Mouse (Mus musculus) lung, postnatal 10 days (tissue): Measurements from ENCODE around the gene 9430015G10Rik.
A peak's percentile ranks its signal among the peaks of the same experiment; 100 is the strongest.

Experiments used
- DNase-seq: peaks from one replicate; pipeline ENCODE4 v3.0.0; 2021

The 9430015G10Rik gene

DNA sequence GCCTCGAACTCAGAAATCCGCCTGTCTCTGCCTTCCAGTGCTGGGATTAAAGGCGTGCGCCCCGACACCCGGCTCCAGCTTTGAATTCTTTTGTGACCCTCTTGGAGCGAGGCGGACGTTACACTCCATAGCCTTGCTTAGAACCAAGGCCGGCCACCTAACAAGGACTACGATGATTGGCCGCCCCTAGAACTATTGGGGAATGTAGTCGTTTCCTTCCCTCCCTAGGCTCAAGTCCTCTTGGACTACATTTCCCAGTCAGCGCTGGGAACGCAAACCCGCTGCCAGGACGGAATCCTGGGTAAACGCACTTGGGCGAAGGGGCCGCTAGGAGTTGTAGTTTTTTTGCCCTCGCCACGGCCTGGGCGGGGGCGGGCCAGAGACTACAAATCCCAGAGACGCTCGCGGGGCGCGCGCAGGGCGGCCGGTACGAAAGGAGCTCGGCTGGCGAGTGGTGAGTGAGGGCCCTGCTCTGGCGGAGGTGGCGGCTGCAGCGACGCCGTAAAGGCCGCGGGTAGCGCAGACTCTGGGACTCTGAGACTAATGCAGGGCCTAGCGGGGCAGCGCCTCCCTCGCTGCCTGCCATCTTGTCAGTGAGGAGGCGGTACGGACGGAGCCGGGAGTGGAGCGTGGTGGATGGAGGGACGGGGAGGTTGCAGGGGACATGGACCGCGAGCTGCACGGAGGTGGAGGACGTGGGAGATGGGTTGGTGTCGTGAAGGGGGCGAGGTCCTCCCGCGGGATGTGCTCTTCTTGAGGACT lies at the start of gene 9430015G10Rik:
TSS of gene 9430015G10Rik (plus strand) at position 413 of the 762 bp plus-strand sequence.
- peak; percentile 99 for DNase-seq

DNA sequence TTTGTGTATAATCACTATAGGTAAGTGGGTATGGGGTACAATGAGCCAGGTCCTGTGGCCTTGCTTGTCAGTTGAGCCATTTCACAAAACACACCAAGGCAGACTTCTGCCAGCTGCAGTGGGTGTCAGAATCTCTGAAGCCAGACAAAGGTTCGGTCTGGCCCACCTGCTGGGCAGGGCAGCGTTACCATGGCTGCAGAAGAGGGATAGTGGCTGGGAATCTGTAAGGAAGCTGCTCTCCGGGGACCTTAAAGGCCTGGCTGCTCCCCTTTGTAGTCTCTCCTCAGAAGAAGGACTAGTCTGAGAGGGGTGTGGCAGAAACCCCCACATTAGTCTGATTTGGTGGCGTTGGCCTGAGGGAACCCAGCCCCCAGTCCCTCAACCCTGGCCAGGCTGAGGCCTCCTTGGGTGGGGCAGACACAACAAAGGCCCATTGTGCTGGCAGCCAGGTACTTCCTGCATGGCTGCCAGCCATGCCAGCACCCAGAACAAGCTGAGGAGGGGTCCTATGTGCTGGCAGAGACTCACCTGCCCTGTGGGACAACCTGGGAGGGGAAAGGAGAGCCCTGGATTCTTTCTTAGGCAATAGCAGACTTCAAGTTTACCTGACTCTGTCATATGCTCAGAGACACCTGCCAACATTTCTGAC lies 45.8 kb upstream of the 9430015G10Rik start:
- no peak for DNase-seq

DNA sequence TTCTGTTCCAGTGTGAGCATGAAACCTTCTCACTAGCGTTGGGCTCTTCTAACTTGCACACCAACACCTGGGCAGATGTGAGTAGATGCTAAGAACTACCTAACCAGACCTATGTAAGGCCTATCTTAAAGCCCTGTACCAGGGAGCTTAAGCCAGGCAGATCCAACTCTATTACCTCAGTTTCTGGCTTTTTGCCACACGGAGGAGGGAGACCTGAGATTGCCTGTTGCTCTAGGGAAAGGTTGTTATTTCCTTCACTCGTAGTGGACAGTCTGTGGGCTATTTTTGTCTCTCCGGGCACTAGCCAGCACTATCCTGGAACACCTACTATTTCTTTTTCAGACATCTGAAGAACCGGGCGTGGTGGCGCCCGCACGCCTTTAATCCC lies 45.3 kb upstream of the 9430015G10Rik start:
- no peak for DNase-seq

DNA sequence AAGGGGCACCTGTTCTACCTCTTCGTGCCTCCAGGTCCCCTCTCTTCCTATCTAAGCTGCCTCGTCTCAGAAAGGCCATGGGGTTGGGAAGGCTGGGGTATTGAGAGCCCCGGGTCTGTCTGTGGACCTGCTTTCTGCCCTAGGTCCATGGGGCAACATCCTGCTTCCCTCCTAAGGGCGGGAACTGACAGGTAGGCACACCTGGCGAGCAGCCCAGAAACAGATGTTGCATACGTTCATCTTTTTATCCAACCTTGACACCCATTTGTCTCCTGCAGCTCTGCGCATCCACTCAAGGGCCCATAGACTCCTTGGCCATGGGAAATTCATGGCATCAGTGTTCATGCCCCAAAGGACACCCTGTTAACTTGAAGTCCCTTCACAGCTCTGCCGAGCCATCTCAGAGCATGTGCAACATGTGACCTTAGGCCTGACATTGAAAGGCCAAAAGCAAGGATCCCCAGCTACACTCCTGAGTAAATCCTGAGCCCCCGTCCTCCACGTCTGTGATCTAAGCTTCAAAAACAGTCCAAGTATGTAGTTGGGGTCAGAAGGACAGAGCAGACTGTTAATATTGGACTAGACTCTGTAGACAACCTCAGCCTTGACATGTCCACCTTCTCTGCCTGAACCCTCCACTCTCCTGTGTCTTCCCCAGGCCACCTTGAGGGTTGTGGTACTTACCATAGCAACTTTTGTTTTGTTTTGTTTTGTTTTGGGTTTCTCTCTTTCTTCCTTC lies 44.5 kb upstream of the 9430015G10Rik start:
- no peak for DNase-seq

DNA sequence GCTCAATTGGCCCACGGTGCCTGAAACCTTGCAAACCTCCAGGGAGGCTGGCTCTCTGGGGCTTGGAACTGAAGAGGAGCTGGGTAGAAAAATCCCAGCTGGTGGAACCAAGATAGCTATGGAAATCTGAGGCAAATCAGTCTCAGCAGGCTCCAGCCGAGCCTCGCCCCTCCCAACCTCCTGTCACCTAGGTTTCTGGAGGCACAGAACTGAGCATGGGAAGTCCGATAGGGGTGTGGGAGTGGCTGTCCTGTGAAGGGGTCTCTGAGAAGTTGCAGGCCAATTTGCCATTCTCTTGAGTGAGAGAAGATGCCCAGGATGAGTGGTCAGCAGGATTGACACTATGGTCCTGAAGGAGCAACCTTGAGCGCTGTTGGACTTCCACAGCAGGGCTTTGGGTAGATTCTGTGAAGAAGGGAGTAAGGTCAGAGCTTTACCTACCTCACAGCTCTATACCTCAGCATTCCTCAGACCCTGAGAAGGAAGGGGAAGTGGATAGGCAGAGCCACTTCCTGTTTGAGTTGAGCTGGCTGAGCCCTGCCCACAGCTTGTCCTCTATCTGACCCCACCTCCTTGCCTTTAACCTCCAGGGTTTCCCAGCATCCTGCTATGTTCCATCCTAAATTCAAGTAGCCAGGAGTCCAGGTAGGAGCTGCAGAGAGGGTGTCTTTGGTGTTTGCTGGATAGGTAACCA lies 42.4 kb upstream of the 9430015G10Rik start:
- peak; percentile 29 for DNase-seq

DNA sequence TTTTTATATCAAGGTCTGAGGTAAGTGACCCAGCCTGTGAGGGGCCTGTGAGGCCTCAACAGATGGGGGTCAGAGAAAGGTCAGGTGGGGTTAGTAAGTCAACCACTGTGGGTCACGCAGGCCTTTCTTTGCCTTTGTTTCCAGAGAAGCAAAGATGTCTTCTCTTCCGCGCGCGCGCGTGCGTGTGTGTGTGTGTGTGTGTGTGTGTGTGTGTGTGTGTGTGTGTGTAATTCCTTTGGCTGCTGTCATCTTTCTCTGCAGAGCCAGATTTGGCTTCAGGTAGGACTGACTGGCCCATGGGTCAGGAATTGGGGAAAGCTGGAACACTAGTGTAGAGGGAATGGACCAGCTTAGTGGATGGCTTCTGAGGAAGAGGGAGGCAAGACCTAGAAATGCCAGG lies 40.1 kb upstream of the 9430015G10Rik start:
- no peak for DNase-seq

DNA sequence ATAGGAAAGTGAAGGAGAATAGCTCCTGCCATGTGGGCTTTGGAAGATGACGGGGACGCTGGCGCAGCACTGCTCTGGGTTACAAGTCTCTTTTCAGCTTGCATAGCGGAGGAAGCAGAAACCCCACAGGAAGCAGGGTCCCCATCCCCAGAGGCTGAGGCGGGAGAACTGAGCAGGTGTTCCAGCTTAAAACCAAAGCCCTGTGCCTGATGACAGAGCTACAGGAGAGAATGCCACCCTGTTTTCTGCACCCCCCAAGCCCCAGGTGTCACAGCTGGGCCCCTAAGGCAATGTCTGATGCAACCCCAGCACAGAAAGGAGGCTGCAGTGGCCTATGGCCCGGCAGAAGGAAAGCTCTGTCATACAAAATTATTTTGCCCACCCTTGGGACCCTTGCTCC lies 39.5 kb upstream of the 9430015G10Rik start:
- DNase-seq: no peak

DNA sequence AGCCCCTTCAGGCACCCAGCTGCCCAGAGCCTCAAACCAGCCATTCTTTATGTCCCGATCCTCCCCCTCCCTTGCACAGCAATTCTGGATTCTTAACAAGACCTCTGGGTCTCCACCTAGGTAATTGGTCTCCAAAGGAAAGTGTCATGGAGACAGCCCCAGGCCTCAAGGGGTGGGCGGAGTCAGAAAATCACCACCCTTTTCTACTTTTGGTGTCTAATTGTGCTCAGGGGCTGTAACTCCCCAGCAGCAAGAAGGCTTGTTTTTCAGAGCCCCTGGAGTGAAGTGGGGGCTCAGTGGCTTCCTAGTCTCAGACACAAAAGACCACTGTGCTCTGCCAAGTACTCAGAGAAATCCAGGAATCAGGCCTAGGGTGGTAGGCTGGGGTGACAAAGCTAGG lies 39.1 kb upstream of the 9430015G10Rik start:
- DNase-seq: no peak

DNA sequence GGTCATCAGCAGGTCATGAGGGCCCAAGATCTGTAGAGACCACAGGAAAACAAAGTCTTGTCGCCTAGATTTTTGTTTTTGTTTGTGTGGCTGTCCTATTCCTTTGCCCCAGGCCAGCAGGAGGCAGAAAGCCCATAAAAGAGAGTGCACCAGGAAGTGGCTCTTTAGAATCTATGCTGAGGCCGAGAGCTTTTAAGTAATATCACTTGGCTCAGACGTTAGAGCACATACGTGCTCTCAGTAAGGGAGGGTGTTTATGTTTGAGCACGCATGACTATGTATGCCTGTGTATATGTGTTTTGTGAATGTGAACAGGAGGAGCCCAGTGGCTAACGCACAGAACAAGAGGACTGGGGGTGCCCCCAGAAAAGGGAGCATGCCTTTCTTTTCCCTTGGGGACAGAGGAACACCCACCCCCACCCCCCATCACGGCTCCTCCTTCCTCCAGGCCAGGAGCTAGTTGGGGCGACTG lies 32.8 kb upstream of the 9430015G10Rik start:
- DNase-seq: no peak

DNA sequence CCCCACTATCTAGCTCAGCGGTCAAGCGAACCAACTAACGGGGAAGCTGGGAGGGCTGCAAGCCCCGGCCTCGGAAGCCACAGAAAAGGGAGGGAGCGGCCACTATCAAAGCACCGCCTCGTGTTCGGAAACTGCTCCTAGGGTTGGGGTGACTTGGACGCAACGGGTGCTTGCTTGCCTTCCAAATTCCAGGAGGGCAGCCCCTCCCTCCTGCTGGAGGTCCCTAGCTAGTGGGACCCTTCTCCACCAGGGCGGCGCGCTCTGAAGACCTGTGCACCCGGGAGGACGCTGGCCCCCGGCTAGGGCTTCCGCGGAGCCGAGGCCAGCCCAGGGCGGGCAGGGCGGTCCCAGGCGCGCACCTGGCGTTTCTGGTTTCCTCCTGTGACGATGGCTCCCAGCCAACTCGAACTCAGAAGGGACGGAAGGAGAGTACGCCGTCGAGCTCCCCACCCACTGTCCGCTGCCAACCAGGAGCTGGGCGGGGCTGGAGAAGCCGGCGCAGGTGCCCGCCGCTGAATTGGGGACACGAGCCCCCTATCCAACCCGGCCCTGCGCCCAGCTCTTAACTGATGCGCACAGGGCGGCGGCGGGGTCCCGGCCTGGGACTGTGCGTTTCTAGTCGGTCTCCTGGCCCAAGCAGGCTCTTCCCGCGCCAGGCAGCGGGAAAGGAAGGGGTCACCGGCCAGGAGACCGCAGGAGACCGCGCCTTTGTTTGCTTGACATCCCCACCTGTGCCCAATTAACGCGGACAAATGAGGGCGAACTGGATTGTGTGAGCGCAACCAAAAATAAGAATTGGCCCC lies 32.1 kb upstream of the 9430015G10Rik start:
- peak; percentile 83 for DNase-seq

DNA sequence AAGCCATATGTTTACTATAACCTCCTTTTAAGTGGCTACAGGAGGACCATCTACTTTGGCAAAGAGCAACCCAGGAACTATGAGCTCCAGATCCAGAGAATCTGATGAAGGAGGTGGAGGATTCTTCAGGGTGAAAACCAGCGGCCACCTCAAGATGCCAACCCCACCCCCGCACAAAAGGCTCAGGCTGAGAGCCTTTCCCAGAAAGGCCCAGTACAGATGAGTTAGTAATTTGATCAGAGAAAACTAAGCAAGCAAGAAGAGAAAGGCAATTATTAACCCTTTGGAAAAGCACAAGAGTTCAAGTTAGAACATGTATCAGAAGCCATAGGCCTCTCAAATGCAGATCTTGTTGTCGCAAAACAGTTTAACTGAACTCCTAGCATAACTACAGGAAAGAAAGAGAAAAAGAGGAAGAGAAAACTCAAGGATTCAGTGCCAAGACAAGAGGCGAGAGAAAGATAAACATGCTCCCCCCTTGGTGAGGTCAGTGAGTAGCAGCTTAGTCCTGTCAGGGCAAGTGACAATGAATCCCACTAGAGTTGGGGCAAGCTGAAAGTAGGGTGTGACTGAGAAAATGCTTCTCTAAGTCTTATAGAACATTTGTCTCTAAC lies 27.1 kb upstream of the 9430015G10Rik start:
- DNase-seq: no peak

DNA sequence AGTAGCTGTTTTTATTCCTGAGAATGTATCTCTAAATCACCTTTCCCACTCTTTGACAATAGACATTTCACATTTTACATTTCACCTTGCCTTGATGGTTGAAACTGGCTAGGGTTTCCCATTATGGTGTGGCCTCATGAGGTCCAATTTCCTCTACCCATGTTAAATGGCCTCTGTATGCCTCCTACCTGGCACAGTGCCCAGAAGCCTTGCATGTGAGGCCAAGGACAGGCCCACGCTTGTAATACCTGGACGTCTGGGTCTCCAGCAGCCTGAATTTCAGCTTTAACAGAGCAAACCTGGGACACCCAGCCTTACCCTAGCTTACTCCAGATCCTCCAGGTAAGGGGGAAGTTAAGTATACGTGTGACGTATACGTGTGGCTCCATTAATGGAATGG lies 26.4 kb upstream of the 9430015G10Rik start:
- peak; percentile 35 for DNase-seq

DNA sequence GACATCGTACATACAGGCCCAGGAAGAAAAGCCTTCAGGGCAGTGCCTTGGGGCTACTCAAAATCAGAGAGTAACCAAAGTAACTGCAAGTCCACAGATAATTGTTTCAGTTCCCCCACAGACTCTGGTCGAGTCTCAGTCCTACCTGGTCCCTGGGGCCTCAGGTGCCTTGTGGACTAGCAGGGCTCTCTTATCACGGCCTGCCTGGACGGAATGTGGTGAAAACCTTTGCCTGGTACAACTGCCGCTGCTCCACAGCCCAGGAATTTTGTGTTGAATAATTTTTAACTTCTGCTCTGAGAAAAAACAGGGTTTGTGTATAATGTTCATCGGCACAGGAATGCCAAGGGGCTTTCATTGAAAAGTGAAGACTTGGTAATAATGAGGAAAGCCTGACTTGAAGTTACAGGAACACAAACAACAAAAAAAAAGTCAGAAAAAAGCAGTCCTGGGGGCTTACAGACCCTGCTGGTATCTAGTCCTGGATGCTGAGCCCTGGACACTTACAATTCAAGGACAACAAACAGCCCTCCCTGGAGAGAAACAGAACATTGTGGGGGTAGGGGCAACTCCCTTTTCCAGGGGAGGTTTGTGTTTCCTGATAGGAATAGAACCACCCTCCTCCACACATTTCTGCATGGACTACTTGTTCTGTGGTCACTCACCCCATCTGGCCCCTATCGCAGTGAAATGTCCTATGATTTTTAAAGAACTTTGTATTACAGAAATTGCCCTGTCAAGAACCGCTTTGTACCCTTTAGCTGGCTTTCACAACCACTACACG lies 25.5 kb upstream of the 9430015G10Rik start:
- no peak for DNase-seq

DNA sequence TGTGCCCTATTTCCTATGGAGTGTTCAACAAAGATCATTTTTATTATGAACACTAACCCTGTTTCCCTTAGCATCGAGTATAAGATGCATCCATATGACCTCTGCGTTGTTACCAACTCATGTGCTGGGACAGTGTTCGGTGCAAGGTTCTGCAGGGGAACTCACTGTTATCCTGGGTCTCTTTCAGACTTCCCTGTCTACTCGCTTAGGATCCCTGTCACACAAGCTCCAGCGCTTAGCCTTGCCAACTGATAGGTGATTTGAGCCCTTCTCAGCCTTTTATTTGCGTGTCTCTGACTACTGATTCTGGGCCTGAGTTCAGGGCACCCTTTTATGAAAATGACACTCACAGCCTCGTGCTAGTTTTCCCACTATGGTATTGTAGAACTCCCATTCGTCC lies 24.5 kb upstream of the 9430015G10Rik start:
- DNase-seq: no peak

DNA sequence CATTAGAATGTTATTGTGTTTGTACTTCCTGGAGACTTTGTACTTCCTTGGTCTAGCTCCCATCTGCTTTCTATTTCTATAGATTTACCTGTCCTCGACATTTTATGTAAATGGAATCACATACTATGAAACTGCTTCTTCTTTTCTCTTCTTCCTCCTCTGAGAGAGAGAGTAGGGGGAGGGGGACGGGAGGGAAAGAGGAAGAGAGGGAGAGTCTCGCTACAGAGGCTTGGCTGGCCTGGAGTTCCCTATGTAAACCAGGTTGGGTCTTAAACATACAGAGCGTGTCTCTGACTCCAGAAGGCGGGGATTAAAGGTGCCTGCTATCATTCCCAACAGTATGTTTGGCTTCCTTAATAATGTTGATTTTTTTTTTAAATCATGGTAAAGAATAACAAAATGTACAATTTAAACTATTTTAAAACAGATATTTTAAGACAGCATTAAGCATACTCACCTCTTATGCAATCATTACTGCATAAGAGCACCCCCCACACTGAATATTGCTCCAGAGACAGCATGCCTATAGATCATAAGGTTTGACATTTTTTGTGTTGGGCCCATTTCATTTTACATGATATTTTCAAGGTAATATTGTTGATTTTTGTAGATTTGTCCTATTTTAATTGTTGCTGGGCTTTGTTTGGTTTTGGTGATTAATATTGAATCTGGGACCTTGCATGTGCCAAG lies 22.2 kb upstream of the 9430015G10Rik start:
- DNase-seq: no peak

DNA sequence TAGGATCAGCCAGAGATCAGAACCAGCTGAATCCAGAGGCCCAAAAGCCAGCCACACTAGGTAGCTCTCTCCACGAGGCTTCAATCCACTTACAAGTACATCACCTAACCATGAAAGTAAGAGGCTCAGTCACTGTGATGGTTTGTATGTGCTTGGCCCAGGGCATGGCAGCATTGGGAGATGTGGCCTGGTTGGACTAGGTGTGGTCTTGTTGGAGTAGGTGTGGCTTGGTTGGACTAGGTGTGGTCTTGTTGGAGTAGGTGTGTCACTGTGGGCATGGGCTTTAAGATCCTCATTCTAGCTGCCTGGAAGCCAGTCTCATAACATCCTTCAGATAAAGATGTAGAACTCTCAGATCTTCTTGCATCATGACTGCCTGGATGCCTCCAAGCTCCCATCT lies 18.5 kb upstream of the 9430015G10Rik start:
- DNase-seq: no peak

DNA sequence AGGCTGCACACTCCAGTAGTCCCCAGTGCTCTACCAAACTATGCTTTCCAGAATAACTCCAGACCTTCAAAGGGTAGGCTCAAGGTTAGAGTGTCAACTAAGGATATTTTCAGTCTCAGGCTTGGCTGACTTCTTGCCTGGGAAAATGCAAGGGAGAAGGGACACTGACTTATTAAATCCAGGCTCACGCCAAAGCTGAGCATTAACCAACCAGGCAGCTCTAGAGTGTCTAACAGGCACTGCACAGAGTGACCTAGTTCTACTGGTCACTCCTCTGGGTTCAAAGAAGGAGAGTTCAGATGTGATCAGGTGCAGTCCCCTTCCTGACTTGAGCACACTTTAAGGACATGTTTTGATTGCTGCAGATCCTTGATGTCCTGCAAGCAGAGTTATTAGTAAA lies 17.0 kb upstream of the 9430015G10Rik start:
- DNase-seq: no peak

DNA sequence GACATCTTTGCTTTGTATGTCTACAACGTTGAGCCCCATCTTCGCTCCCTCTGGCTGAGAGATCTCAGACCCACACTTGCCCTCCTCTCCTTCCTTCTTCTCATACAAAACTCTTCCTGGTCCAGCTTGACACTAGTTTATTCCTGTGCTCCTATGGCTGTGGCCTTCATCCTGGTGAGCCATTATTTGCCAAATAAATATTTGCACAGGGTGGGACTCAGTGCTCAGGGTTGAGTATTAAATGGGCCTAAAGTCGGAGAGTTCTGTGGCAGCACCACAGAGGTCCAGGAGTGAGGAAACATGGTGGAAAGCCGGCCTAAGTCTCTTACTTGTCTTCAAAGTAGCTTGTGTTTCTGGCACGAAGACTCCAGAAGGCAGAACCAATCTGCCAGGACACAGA lies 16.0 kb upstream of the 9430015G10Rik start:
- no peak for DNase-seq

DNA sequence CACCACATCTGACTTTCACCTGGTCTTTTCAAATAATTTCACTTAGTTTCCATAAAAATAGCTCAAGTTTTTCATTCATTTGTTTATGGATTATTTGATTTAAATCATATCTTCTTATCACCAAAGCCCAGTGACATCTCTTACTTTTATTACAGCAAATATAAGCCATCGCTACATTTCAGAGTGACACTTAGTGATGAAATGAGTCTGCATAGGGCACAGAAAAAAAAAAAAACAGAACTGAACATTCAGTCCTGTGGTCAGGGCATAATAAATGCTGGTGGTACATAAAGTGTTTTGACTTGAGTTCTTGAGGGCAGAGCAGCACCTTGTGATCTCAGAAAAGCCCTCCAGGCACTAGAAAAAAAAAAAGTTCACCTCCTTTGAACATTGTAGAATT lies 13.6 kb upstream of the 9430015G10Rik start:
- no peak for DNase-seq

DNA sequence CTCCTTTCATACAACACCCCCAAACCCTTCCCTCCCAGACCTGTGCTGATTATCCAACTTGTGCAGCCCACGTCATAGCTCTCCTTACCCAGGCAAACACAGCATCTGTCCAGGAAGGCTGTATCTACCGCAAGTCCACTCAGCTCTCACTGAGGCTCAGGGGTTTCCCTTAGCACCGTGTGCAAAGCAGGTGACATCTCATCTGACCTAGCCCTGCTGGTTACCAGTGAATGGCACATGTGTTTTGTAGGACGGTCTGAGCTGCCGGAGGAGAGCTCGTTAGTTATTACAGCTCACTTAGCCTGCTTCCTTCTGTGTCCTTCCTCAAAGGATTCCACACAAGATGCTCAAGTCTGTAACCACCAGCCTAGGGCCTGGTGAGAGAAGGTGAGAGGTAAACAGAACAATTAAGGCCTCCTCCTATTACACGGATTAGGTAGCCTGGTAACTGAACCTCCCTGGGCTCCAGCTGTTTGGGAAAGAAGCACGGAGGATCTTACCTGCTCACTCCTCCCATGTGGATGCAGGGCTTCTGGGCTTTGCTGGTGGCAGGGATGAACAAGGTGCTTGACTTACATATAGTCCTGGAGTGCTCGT lies 11.9 kb upstream of the 9430015G10Rik start:
- DNase-seq: no peak
